Mouse (Mus musculus): ENCODE data around the gene Carns1. TPM values are rescaled to one million over a fixed set of nuclear protein-coding genes. Genes with fewer than 3 reads are reported as not detected.

The Carns1 gene
- total and polyA plus RNA-seq, 3 experiments = 1.7 to 4.0 (median 3.8) TPM

GRCm38 (mm10) chr19:4220957-4221743 lies 45.9 kb upstream of the Carns1 start:
- Histone ChIP-seq H3K9ac (ENCODE audit: insufficient read depth, low read depth) (no peak overlapping the region), H3K79me2 (replicated peaks; ENCODE audit: control insufficient read depth, extremely low read depth, insufficient read depth, poor library complexity, severe bottlenecking) (no peaks in the 10 kb centered on the region), H3K4me2 (ENCODE audit: insufficient read depth, low read depth, poor library complexity, severe bottlenecking) (no peak overlapping the region), H3K36me3 (replicated peaks in 1 of 2; ENCODE audit: control insufficient read depth in 1 of 2, insufficient read depth in 1 of 2, low read length in 1 of 2) (no peaks in the 10 kb centered on the region), H3K4me3 (replicated peaks in 1 of 3; ENCODE audit: low read depth in 2 of 3, low read length in 2 of 3, poor library complexity in 1 of 3) (no peak overlapping the region), H3K27me3 (replicated peaks) (peaks cover 20% of the 10 kb centered on the region), H3K4me1 (ENCODE audit: control insufficient read depth in 1 of 2, insufficient read depth in 2 of 2) (peaks cover 6 to 56% of the 10 kb centered on the region in 2 experiments; a peak in 3 of 4 replicates), H3K27ac (ENCODE audit: insufficient read depth, low read depth) (no peak overlapping the region), H3K9me3 (replicated peaks; ENCODE audit: low read length) (no peaks in the 10 kb centered on the region)
- in situ Hi-C loops (cut with MboI; ENCODE audit: low pct_ligation_motif_present, low pct_unique_long_range_greater_than_20kb, low sequenced_read_pairs) (no loop called here), dilution Hi-C loops (cut with MboI; ENCODE audit: extremely low pct_ligation_motif_present, extremely low pct_unique_long_range_greater_than_20kb, low sequenced_read_pairs) (no loop called here)
- TF ChIP-seq MAFK (IDR thresholded peaks at IDR 0.05; ENCODE audit: insufficient replicate concordance, low read length) = no peak
- no peak for DNase-seq (ENCODE audit: extremely low read depth)

- H3K27ac ChIP-seq (ENCODE audit: insufficient read depth, low read depth) = no peak overlapping the region
- TF ChIP-seq TCF12 (IDR thresholded peaks at IDR 0.05; ENCODE audit: low read depth, low read length) (no peak), RAD21 (IDR thresholded peaks at IDR 0.05; ENCODE audit: low read depth, low read length) (no peak), MAX (IDR thresholded peaks at IDR 0.05; ENCODE audit: low read length) (no peak), ZMIZ1 (IDR thresholded peaks at IDR 0.05; ENCODE audit: low read depth, low read length) (no peak), UBTF (IDR thresholded peaks at IDR 0.05; ENCODE audit: low read depth, low read length) (no peak), JUN (IDR thresholded peaks at IDR 0.05; ENCODE audit: insufficient read depth, low read depth, low read length) (no peak), POLR2A (IDR thresholded peaks at IDR 0.05; ENCODE audit: low read depth, low read length) (no peak), CHD1 (IDR thresholded peaks at IDR 0.05; ENCODE audit: low read depth, low read length) (no peak), IRF4 (IDR thresholded peaks at IDR 0.05; ENCODE audit: low read depth, low read length) (no peak), JUND (conservative IDR thresholded peaks at IDR 0.05; ENCODE audit: low read depth, low read length) (no peak), EP300 (IDR thresholded peaks at IDR 0.05; ENCODE audit: low read length) (no peak), RCOR1 (conservative IDR thresholded peaks at IDR 0.05; ENCODE audit: low read depth, low read length) (no peak), MAFK (IDR thresholded peaks at IDR 0.05; ENCODE audit: insufficient replicate concordance, low read length) (no peak), USF1 (IDR thresholded peaks at IDR 0.05; ENCODE audit: low read depth, low read length) (no peak), ZKSCAN1 (IDR thresholded peaks at IDR 0.05; ENCODE audit: borderline replicate concordance, low read depth, low read length) (no peak)
Observed at GRCm38 (mm10) chr19:4220416-4220815, 45.1 kb upstream of the Carns1 start.

More at GRCm38 (mm10) chr19:4220416-4220815, 45.1 kb upstream of the Carns1 start:
- in situ Hi-C loops (cut with MboI; ENCODE audit: low pct_ligation_motif_present, low pct_unique_long_range_greater_than_20kb, low sequenced_read_pairs) = no loop called here
- no peak overlapping the region for H3K4me2 ChIP-seq (ENCODE audit: insufficient read depth, low read depth, poor library complexity, severe bottlenecking)
- H3K9ac ChIP-seq (ENCODE audit: insufficient read depth, low read depth) = no peak overlapping the region
- peaks cover 26% of the 10 kb centered on the region for H3K27me3 ChIP-seq (replicated peaks)
- no peaks in the 10 kb centered on the region for H3K36me3 ChIP-seq (replicated peaks in 1 of 2; ENCODE audit: control insufficient read depth in 1 of 2, insufficient read depth in 1 of 2, low read length in 1 of 2)
- H3K79me2 ChIP-seq (replicated peaks; ENCODE audit: control insufficient read depth, extremely low read depth, insufficient read depth, poor library complexity, severe bottlenecking) = no peaks in the 10 kb centered on the region
- H3K4me1 ChIP-seq (ENCODE audit: control insufficient read depth in 1 of 2, insufficient read depth in 2 of 2) = peaks cover 6 to 52% of the 10 kb centered on the region in 2 experiments; a peak in 3 of 4 replicates
- no peaks in the 10 kb centered on the region for H3K9me3 ChIP-seq (replicated peaks; ENCODE audit: low read length)
- no peak overlapping the region for H3K4me3 ChIP-seq (replicated peaks in 1 of 3; ENCODE audit: low read depth in 2 of 3, low read length in 2 of 3, poor library complexity in 1 of 3)
- dilution Hi-C loops (cut with MboI; ENCODE audit: extremely low pct_ligation_motif_present, extremely low pct_unique_long_range_greater_than_20kb, low sequenced_read_pairs) = no loop called here
- DNase-seq (ENCODE audit: extremely low read depth) = no peak
